Mouse (Mus musculus) midbrain, postnatal 0 days (tissue): ENCODE results near the gene Usp32. TPM values are rescaled to one million over a fixed set of nuclear protein-coding genes. Genes with fewer than 3 reads are reported as not detected.

Source experiments
- ATAC-seq: fragments of 200-750 bp; cut with Nextera tagmentation; 2 replicates; pipeline ENCODE4 v1.8.0; 2017; ENCODE audit warnings: moderate number of reproducible peaks, mild to moderate bottlenecking, moderate TSS enrichment, moderate library complexity; ENCODE audit not compliant: low FRiP score
- DNase-seq: peaks from one replicate; pipeline ENCODE4 v3.0.0-alpha.2; 2015; ENCODE audit warnings: low spot score
- H3K27ac ChIP-seq: fragments of 300-500 bp; sonication (generic); 2 replicates; pipeline ENCODE4 v1.5.1; 2014; ENCODE audit warnings: low read depth, mild to moderate bottlenecking, low read length, mixed read lengths
- H3K27me3 ChIP-seq: fragments of 300-500 bp; sonication (generic); 2 replicates; pipeline ENCODE4 v1.6.1; 2014; ENCODE audit warnings: low read length, control low read depth, mixed read lengths; ENCODE audit not compliant: insufficient read depth
- H3K36me3 ChIP-seq: fragments of 300-500 bp; sonication (generic); 2 replicates; pipeline ENCODE4 v1.6.1; 2014; ENCODE audit warnings: low read length, control low read depth, mixed read lengths; ENCODE audit not compliant: insufficient read depth
- H3K4me1 ChIP-seq: fragments of 300-500 bp; sonication (generic); 2 replicates; pipeline ENCODE4 v1.6.1; 2014; ENCODE audit warnings: mild to moderate bottlenecking, control low read depth, antibody characterized with exemption, low read length, mixed read lengths; ENCODE audit not compliant: insufficient read depth
- H3K4me2 ChIP-seq: fragments of 300-500 bp; sonication (generic); 2 replicates; pipeline ENCODE4 v1.6.1; 2014; ENCODE audit warnings: low read depth, mild to moderate bottlenecking, low read length, mixed read lengths; ENCODE audit not compliant: poor library complexity, severe bottlenecking
- H3K4me3 ChIP-seq: fragments of 300-500 bp; sonication (generic); 2 replicates; pipeline ENCODE4 v1.5.1; 2014; ENCODE audit warnings: low read depth, mild to moderate bottlenecking, low read length, moderate library complexity
- H3K9ac ChIP-seq: fragments of 300-500 bp; sonication (generic); replicated peaks from 2 replicates; pipeline ENCODE4 v1.6.1; 2014; ENCODE audit warnings: mild to moderate bottlenecking, low read length, moderate library complexity, mixed read lengths; ENCODE audit not compliant: poor library complexity, severe bottlenecking
- H3K9me3 ChIP-seq: fragments of 300-500 bp; sonication (generic); 2 replicates; pipeline ENCODE4 v1.6.1; 2016; ENCODE audit warnings: low read length, control low read depth
- CTCF ChIP-seq: IDR thresholded peaks from 2 replicates; pipeline ENCODE4 v1.5.1; 2016; ENCODE audit warnings: antibody characterized with exemption, mild to moderate bottlenecking
- WGBS: fragments of 180-500 bp; shearing (Covaris S2); extraction: QIAGEN DNeasy Blood & Tissue Kit; methylation state at CpG from one replicate; pipeline ENCODE4 v1.1.7; 2014; 5-methylcytosine and 5-hydroxymethylcytosine counted together
- polyA plus RNA-seq: library from polyadenylated mRNA; unstranded; fragments of >200 nt; fragmentation: Nextera tagmentation; extraction: Ambion mirVana; gene quantifications from 2 replicates; pipeline ENCODE4 v1.2.1, GENCODE M21; 2015
- total RNA-seq: library from RNA; depleted of rRNA; stranded (reverse); fragments of >200 nt; gene quantifications from 2 replicates; pipeline ENCODE4 v1.2.3, GENCODE M21; 2014

Gene Usp32
- total and polyA plus RNA-seq, 2 experiments from 2014 or later = 12.0 to 57.3 TPM

DNA sequence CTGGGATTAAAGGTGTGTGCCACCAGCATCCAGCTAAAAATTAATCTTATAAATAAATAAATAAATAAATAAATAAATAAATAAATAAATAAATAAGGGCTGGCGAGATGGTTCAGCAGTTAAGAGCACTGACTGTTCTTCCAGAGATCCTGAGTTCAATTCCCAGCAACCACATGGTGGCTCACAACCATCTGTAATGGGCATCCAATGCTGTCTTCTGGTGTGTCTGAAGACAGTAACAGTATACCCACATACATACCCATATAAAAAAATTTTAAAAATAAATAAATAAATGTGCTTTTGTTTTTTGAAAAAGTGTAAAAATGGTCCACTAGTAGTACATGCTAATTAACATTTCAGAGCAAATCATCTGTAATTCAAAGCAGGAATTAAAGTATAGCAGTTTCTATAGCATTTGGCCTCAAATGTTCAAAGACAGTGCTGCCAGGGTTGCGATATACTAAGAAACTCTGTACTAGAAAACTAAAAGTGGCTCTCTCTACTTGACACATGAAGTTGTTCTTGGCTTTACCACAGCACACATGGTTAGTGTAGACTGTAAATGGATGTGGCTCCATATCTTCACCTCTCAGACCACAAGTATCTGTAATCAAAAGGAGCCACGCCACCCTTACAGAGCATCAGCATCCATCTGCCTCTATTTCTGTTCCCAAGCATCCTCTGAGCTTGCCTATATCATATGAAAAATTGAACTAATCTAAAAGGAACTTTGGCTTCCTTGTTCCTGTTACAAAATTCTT, 23.7 kb downstream of the Usp32 start:
- DNase-seq = no peak
- no peak overlapping the region for H3K4me2 ChIP-seq
- no peak for TF ChIP-seq CTCF
- H3K36me3 ChIP-seq = no peaks in the 10 kb centered on the region
- H3K27ac ChIP-seq = no peak overlapping the region
- H3K4me3 ChIP-seq = no peak overlapping the region
- no peak overlapping the region for H3K9ac ChIP-seq
- H3K27me3 ChIP-seq = no peaks in the 10 kb centered on the region
- no peaks in the 10 kb centered on the region for H3K4me1 ChIP-seq
- ATAC-seq = no peak
- H3K9me3 ChIP-seq = no peaks in the 10 kb centered on the region
- WGBS = 92% methylated on average over 3 of the region's 3 CpGs

GRCm38 (mm10) chr11:85109957-85110356, 30.0 kb downstream of the Usp32 start:
- DNase-seq = no peak

DNA sequence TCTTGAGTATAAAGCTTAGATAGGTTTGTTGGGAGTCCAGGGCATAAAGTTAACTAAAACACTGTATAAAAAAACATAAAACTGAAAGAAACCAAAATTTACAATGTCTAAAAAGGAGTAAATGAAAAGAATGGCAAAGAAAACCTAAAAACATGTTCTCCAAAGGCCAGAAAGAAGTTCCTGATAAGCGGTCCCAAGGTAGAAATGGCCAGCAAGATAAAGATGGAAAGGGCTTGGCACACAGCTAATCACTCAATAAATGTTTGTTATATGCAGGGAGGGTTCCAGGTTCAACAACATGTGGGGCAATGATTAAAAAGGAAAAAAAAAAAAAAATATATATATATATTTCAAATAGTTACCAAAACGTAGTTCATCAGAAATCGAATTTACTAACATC, 32.7 kb downstream of the Usp32 start:
- ATAC-seq = no peak
- Histone ChIP-seq H3K4me2 (no peak overlapping the region), H3K9ac (no peak overlapping the region), H3K4me3 (no peak overlapping the region), H3K27ac (no peak overlapping the region), H3K4me1 (no peaks in the 10 kb centered on the region), H3K27me3 (no peaks in the 10 kb centered on the region), H3K36me3 (no peaks in the 10 kb centered on the region), H3K9me3 (no peaks in the 10 kb centered on the region)
- TF ChIP-seq CTCF = no peak
- WGBS = over 99% methylated on average over 3 of the region's 3 CpGs
- DNase-seq = no peak

More at GRCm38 (mm10) chr11:85109957-85110356, 30.0 kb downstream of the Usp32 start:
- Histone ChIP-seq H3K9me3 (no peaks in the 10 kb centered on the region), H3K27me3 (no peaks in the 10 kb centered on the region), H3K9ac (no peak overlapping the region), H3K27ac (no peak overlapping the region), H3K36me3 (no peaks in the 10 kb centered on the region), H3K4me2 (no peak overlapping the region), H3K4me3 (no peak overlapping the region), H3K4me1 (no peaks in the 10 kb centered on the region)
- ATAC-seq = no peak
- TF ChIP-seq CTCF = no peak

DNA sequence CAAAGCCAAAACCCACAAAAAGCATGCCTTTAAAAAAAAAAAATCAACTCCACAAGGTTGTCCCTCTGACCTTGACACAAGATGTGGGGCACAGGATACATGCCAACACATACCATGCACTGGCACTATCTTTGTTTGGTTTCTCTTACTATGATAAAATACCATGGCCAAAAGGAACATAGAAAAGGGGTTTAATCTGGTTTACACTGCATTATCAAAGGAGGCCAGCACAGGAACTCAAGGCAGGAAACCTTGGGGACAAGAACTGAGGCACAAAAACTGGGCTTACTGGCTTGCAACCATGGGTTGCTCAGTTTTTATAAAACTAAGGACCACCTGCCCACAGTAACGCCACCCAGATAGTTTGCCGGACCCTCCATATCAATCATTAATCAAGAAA, 34.1 kb downstream of the Usp32 start:
- no peak overlapping the region for H3K9ac ChIP-seq
- no peak overlapping the region for H3K4me2 ChIP-seq
- ATAC-seq = no peak
- H3K4me1 ChIP-seq = no peaks in the 10 kb centered on the region
- H3K4me3 ChIP-seq = no peak overlapping the region
- TF ChIP-seq CTCF = no peak
- H3K36me3 ChIP-seq = no peaks in the 10 kb centered on the region
- WGBS = 98% methylated on average over 2 of the region's 2 CpGs
- no peak overlapping the region for H3K27ac ChIP-seq
- no peaks in the 10 kb centered on the region for H3K27me3 ChIP-seq
- no peak for DNase-seq
- no peaks in the 10 kb centered on the region for H3K9me3 ChIP-seq

DNA sequence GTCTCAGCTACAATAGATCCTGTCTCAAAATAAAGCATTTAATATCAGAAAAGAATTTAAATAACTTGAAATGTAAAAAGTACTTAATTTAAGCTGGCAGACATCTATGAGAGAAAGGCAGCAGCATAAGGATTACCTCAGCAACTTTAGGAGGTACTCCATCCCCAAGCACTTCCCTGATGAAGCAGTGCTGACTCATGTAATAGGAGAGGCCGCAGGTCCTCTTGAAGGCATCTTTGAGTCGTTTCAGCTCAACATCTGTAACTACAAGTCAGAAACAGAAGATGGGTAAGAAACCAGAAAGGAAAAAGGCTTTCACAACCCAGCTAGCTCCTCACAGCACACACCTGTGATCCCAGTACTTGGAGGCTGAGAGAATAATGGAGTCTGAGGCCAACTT, 36.2 kb downstream of the Usp32 start:
- Histone ChIP-seq H3K36me3 (peaks cover 3% of the 10 kb centered on the region; the same call in 1 of the 2 replicates), H3K27ac (no peak overlapping the region), H3K4me3 (no peak overlapping the region), H3K27me3 (no peaks in the 10 kb centered on the region), H3K4me2 (no peak overlapping the region), H3K9me3 (no peaks in the 10 kb centered on the region), H3K9ac (no peak overlapping the region), H3K4me1 (no peaks in the 10 kb centered on the region)
- no peak for TF ChIP-seq CTCF
- ATAC-seq (no peak), DNase-seq (no peak)
- 65% methylated on average over 2 of the region's 2 CpGs for WGBS

GRCm38 (mm10) chr11:85095116-85095515, 44.8 kb downstream of the Usp32 start:
- DNase-seq (no peak), ATAC-seq (no peak)
- H3K36me3 ChIP-seq = peaks cover 3% of the 10 kb centered on the region; the same call in 1 of the 2 replicates
- no peaks in the 10 kb centered on the region for H3K9me3 ChIP-seq
- no peak overlapping the region for H3K4me2 ChIP-seq
- 33% methylated on average over 5 of the region's 5 CpGs for WGBS
- no peaks in the 10 kb centered on the region for H3K4me1 ChIP-seq
- H3K4me3 ChIP-seq = no peak overlapping the region
- H3K9ac ChIP-seq = no peak overlapping the region
- no peak for TF ChIP-seq CTCF
- H3K27me3 ChIP-seq = no peaks in the 10 kb centered on the region
- H3K27ac ChIP-seq = no peak overlapping the region
